Mouse (Mus musculus): ENCODE measurements around the gene Itprid2.

GRCm38 (mm10) chr2:79695190-79695589, 60.0 kb downstream of the Itprid2 start:
- TF ChIP-seq CTCF (IDR thresholded peaks at IDR 0.05) (no peak), EP300 (IDR thresholded peaks at IDR 0.05) (no peak)

Data from lung, postnatal 0 days (tissue).